Mouse (Mus musculus) CD8-positive naive resting alpha-beta T cell, adult 2 months (primary cell): ENCODE results near the gene Lrpap1.
A peak's percentile ranks its signal among the peaks of the same experiment; 100 is the strongest.

Source experiments
- DNase-seq, 2 experiments: peaks; one replicate each; pipeline ENCODE4 v3.0.0; 2022; ENCODE audit warnings: low read depth in 2 of 2, low spot score in 2 of 2

Lrpap1 gene

GRCm38 (mm10) chr5:35104960-35105921, at the start of gene Lrpap1:
TSS of gene Lrpap1 (minus strand) at chr5:35105766.
- DNase-seq = peak; percentile 71 to 82

GRCm38 (mm10) chr5:35149939-35150338, 44.4 kb upstream of the Lrpap1 start:
- no peak for DNase-seq

- no peak for DNase-seq
Observed at GRCm38 (mm10) chr5:35149526-35149925, 44.0 kb upstream of the Lrpap1 start.

GRCm38 (mm10) chr5:35147963-35148767, 42.6 kb upstream of the Lrpap1 start:
- no peak for DNase-seq

GRCm38 (mm10) chr5:35147155-35147962, 41.8 kb upstream of the Lrpap1 start:
- DNase-seq = no peak

- no peak for DNase-seq
Observed at GRCm38 (mm10) chr5:35146747-35147146, 41.2 kb upstream of the Lrpap1 start.

- DNase-seq = no peak
Observed at GRCm38 (mm10) chr5:35144716-35145115, 39.1 kb upstream of the Lrpap1 start.

- DNase-seq = no peak
Observed at GRCm38 (mm10) chr5:35143460-35144245, 38.1 kb upstream of the Lrpap1 start.

- DNase-seq = no peak
Observed at GRCm38 (mm10) chr5:35142910-35143309, 37.3 kb upstream of the Lrpap1 start.

GRCm38 (mm10) chr5:35141316-35141715, 35.8 kb upstream of the Lrpap1 start:
- DNase-seq = no peak

GRCm38 (mm10) chr5:35138183-35138611, 32.6 kb upstream of the Lrpap1 start:
- no peak for DNase-seq

GRCm38 (mm10) chr5:35137510-35138182, 32.1 kb upstream of the Lrpap1 start:
- no peak for DNase-seq

- DNase-seq = no peak
Observed at GRCm38 (mm10) chr5:35135903-35136302, 30.3 kb upstream of the Lrpap1 start.

GRCm38 (mm10) chr5:35134286-35134685, 28.7 kb upstream of the Lrpap1 start:
- DNase-seq = no peak

- no peak for DNase-seq
Observed at GRCm38 (mm10) chr5:35133468-35133867, 27.9 kb upstream of the Lrpap1 start.

- DNase-seq = no peak
Observed at GRCm38 (mm10) chr5:35132278-35132980, 26.9 kb upstream of the Lrpap1 start.

GRCm38 (mm10) chr5:35131773-35132172, 26.2 kb upstream of the Lrpap1 start:
- DNase-seq = peak; percentile 35 to 54

GRCm38 (mm10) chr5:35131237-35131636, 25.7 kb upstream of the Lrpap1 start:
- no peak for DNase-seq

- DNase-seq = no peak
Observed at GRCm38 (mm10) chr5:35129767-35130191, 24.2 kb upstream of the Lrpap1 start.
